Mouse (Mus musculus): ENCODE results near the gene Olfr1163.
A peak's percentile ranks its signal among the peaks of the same experiment; 100 is the strongest.
"Not testable (repeated sequence)": the region's sequence is repeated elsewhere in the genome, so short reads cannot be mapped to it uniquely, and the experiment has no call there.

Olfr1163 gene

DNA sequence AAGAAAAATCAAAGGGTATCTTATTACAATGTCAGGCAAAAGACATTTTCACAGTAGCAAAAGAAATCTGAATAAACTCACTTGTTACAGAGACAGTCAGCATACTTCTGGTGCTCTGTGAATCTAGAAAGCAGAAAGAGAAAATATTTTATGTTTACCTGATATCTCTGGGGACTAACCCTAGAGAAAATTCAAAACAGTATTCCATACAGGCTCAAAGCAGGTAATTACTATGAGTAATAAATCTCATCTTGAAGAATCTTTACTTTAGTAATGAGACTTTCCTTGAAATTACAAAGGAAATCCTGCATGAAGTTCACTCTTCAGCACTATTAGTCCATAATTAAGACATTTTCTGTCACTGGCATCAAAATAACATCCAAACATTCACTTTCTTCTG is at the start of gene Olfr1163:
Gene Olfr1163, minus strand, starts transcription at position 101 of the 400 bp plus-strand sequence.
- DNase-seq (ENCODE audit: low read depth, low spot score), result no peak

DNA sequence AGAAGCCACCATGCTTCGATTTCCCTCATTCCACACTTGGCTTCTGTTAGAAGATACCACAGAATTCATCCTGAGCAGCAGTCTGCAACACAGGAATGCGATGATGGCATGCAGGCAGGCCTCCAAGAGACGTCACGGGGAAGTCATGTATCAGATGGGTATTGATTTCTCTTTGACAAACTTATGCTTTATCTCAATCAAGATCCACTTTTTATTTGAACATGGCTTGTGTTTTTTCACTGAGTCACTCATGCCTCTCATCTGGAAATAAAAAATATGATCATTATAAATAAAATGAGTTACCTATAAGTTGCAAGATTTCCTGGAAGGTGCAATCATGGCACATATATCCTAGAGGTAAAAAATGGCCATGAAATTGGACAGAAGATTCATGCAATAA is 22.2 kb upstream of the Olfr1163 start, which contains the start of gene Olfr1164:
Gene Olfr1164, minus strand, starts transcription at position 101 of the 400 bp plus-strand sequence.
- DNase-seq (ENCODE audit: low read depth, low spot score), result no peak

DNA sequence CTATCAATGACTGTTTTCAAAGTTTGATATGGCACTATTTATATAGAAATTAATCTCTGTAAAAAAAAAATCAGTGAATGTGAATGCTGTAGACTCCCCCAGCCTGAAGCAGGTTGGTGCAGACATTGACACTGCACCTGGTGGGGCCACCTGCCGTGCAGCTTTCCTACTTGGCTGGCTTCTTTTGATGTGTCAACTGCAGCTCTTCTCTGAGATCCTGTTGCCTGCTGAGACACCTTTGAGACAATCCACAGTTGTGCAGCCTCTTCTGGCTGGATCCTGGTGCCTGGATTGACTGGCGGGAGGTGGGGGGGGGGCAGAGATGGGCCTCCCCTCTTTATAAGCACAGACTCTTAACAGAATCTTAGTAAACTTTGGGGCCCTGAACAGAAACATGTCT is 8.0 kb downstream of the Olfr1163 start:
- DNase-seq (ENCODE audit: low read depth, low spot score), result peak; percentile 40

DNA sequence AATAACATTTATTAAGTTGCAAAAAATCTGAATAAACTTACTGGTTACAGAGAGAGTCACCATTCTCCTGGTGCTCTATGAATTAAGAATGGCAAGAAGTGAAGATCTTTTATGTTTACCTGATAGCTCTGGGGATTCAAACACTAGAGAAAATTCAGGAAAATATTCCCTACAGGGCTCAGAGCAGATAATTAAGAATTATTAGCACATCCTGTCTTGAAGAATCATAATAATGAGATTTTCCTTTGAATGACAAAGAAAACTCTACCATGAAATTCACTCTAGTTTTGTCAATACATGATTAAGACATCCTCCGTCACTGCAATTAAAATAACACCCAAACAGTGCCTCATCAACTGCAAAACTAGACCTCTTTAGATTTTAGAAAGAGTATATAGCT is 20.6 kb downstream of the Olfr1163 start, which contains the start of gene Olfr1162:
Gene Olfr1162, minus strand, starts transcription at position 101 of the 400 bp plus-strand sequence.
- DNase-seq (ENCODE audit: low read depth, low spot score), result no peak

DNA sequence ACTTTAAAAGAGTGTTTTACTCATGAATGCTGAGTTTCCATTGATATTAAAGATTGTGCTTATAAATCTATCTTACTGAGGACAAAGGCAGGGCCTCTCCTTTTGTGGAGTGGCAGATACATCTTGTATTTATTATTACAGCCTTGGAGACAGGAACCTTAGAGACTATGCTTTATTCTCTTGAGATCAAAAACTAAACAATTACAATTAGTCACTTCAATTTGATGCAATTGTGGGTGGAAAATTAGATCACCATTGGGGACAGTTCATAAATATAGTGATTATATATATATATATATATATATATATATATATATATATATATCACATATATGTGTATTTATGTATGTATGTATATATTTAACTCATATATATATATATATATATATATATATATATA is 34.0 kb downstream of the Olfr1163 start, which contains the start of gene Olfr73:
Gene Olfr73, minus strand, starts transcription at position 101 of the 400 bp plus-strand sequence.
- DNase-seq (ENCODE audit: low read depth, low spot score), result no peak

DNA sequence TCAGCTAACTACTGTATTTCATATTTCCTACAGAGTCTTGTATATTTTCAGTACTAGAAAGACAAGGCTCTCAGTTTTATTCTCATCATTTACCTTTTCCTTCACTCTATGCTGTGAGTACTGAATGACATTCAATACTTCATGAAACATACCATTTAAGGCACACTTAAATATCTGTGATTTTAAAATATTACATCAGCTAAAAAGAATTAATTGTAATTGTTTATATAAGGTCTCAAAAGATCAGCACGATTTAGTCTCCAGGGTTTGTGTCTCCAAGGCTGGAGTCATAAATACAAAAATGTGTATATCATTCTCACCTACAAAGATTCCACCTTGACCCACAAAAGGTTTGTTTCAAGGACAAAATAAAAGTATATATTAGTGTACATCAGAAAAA is 49.2 kb downstream of the Olfr1163 start, which contains the start of gene Olfr1161:
Gene Olfr1161, plus strand, starts transcription at position 301 of the 400 bp plus-strand sequence.
- DNase-seq (ENCODE audit: low read depth, low spot score), result not testable (repeated sequence)

Measured in ZHBTc4 (cell line).